Mouse (Mus musculus) MEL (cell line): ENCODE measurements at regions not wholly inside any gene's neighbourhood (a gene's known extent, or its start where the extent isn't known, plus 50 kb on each side); places are given as distances from the start of the nearest gene placed in this dataset.

Source experiments
- DNase-seq: peaks from one replicate; pipeline ENCODE4 v3.0.0; 2011; ENCODE audit warnings: low read depth, low spot score
- H3K27ac ChIP-seq: 2 replicates; pipeline ENCODE4 v1.5.1; 2012; ENCODE audit warnings: low read depth, mild to moderate bottlenecking, control low read depth, low read length, moderate library complexity; ENCODE audit not compliant: control insufficient read depth
- H3K27me3 ChIP-seq, 2 experiments: fragments of 150-350 bp in 1 of 2; sonication (generic) in 1 of 2; 2 replicates each; pipeline ENCODE4 v1.6.1; 2012; ENCODE audit warnings: low read length in 2 of 2, mild to moderate bottlenecking in 2 of 2, improper control_type of control experiment in 1 of 2, moderate library complexity in 1 of 2; ENCODE audit not compliant: insufficient read depth in 2 of 2, control insufficient read depth in 1 of 2
- H3K36me3 ChIP-seq, 2 experiments: 2 replicates each; pipeline ENCODE4 v1.6.1; 2012 to 2014; ENCODE audit warnings: low read length in 2 of 2, improper control_type of control experiment in 1 of 2, inconsistent platforms in 1 of 2, mild to moderate bottlenecking in 1 of 2; ENCODE audit not compliant: insufficient read depth in 2 of 2, control insufficient read depth in 1 of 2
- H3K4me1 ChIP-seq, 2 experiments: fragments of 150-350 bp in 1 of 2; sonication (generic) in 1 of 2; 2 replicates each; pipeline ENCODE4 v1.6.1; 2012; ENCODE audit warnings: low read length in 2 of 2, improper control_type of control experiment in 1 of 2, mild to moderate bottlenecking in 1 of 2; ENCODE audit not compliant: insufficient read depth in 2 of 2, control insufficient read depth in 1 of 2
- H3K4me3 ChIP-seq, 2 experiments: fragments of 150-350 bp in 1 of 2; sonication (generic) in 1 of 2; 2 replicates each; pipeline ENCODE4 v1.5.1; 2012; ENCODE audit warnings: low read depth in 2 of 2, low read length in 2 of 2, mild to moderate bottlenecking in 2 of 2, moderate library complexity in 2 of 2, control low read depth in 1 of 2, improper control_type of control experiment in 1 of 2; ENCODE audit not compliant: control insufficient read depth in 1 of 2, insufficient read depth in 1 of 2
- H3K79me2 ChIP-seq: 2 replicates; pipeline ENCODE4 v1.6.1; 2012; ENCODE audit warnings: mild to moderate bottlenecking, low read length, moderate library complexity; ENCODE audit not compliant: control insufficient read depth, poor library complexity, insufficient read depth
- H3K9ac ChIP-seq: 2 replicates; pipeline ENCODE4 v1.6.1; 2012; ENCODE audit warnings: low read depth, mild to moderate bottlenecking, control low read depth, low read length, moderate library complexity; ENCODE audit not compliant: control insufficient read depth, poor library complexity, severe bottlenecking
- H3K9me3 ChIP-seq: fragments of 150-350 bp; sonication (generic); replicated peaks from 2 replicates; pipeline ENCODE4 v1.6.1; 2012; ENCODE audit warnings: mild to moderate bottlenecking, low read length, improper control_type of control experiment, moderate library complexity; ENCODE audit not compliant: insufficient read depth
- BHLHE40 ChIP-seq: IDR thresholded peaks from 2 replicates; pipeline ENCODE4 v1.6.1; 2012; ENCODE audit warnings: low read depth, mild to moderate bottlenecking, inconsistent platforms, low read length, improper control_type of control experiment, borderline replicate concordance
- CTCF ChIP-seq, 3 experiments: IDR thresholded peaks in 2 of 3; conservative IDR thresholded peaks in 1 of 3; 2 replicates each; pipeline ENCODE4 v1.5.1; 2011 to 2012; ENCODE audit warnings: low read length in 3 of 3, low read depth in 2 of 3, mild to moderate bottlenecking in 2 of 3, improper control_type of control experiment in 1 of 3, inconsistent platforms in 1 of 3, mixed read lengths in 1 of 3, moderate library complexity in 1 of 3; ENCODE audit not compliant: control insufficient read depth in 1 of 3, insufficient read depth in 1 of 3, poor library complexity in 1 of 3, severe bottlenecking in 1 of 3
- GABPA ChIP-seq: IDR thresholded peaks from 2 replicates; pipeline ENCODE4 v1.6.1; 2012; ENCODE audit warnings: low read depth, mild to moderate bottlenecking, inconsistent platforms, low read length, improper control_type of control experiment, moderate library complexity
- GATA1 ChIP-seq: IDR thresholded peaks from 2 replicates; pipeline ENCODE4 v1.6.1; 2011; ENCODE audit warnings: low read depth, low read length, improper control_type of control experiment
- JUND ChIP-seq: IDR thresholded peaks from 2 replicates; pipeline ENCODE4 v1.6.1; 2011; ENCODE audit warnings: low read depth, mild to moderate bottlenecking, improper control_type of control experiment, low read length
- MXI1 ChIP-seq: IDR thresholded peaks from 2 replicates; pipeline ENCODE4 v1.6.1; 2011; ENCODE audit warnings: mild to moderate bottlenecking, low read depth, low read length, improper control_type of control experiment
- MYC ChIP-seq: IDR thresholded peaks from 2 replicates; pipeline ENCODE4 v1.6.1; 2011; ENCODE audit warnings: low read depth, mild to moderate bottlenecking, low read length, improper control_type of control experiment, moderate library complexity
- POLR2AphosphoS2 ChIP-seq: IDR thresholded peaks from 2 replicates; pipeline ENCODE4 v1.6.1; 2011; ENCODE audit warnings: low read length, improper control_type of control experiment
- RAD21 ChIP-seq: IDR thresholded peaks from 2 replicates; pipeline ENCODE4 v1.6.1; 2011; ENCODE audit warnings: mild to moderate bottlenecking, low read depth, low read length, improper control_type of control experiment
- RCOR1 ChIP-seq: IDR thresholded peaks from 2 replicates; pipeline ENCODE4 v1.6.1; 2012; ENCODE audit warnings: low read depth, mild to moderate bottlenecking, inconsistent platforms, low read length, improper control_type of control experiment
- SIN3A ChIP-seq: IDR thresholded peaks from 2 replicates; pipeline ENCODE4 v1.6.1; 2012; ENCODE audit warnings: low read length, improper control_type of control experiment, inconsistent platforms
- SMC3 ChIP-seq: IDR thresholded peaks from 2 replicates; pipeline ENCODE4 v1.6.1; 2011; ENCODE audit warnings: low read depth, low read length, improper control_type of control experiment
- TAL1 ChIP-seq: IDR thresholded peaks from 2 replicates; pipeline ENCODE4 v1.6.1; 2012; ENCODE audit warnings: mild to moderate bottlenecking, inconsistent platforms, low read length, moderate library complexity, mixed read lengths
- TBP ChIP-seq: IDR thresholded peaks from 2 replicates; pipeline ENCODE4 v1.8.0; 2011; ENCODE audit warnings: low read depth, low read length, improper control_type of control experiment
- ZMIZ1 ChIP-seq: IDR thresholded peaks from 2 replicates; pipeline ENCODE4 v1.6.1; 2012; ENCODE audit warnings: low read depth, mild to moderate bottlenecking, inconsistent platforms, low read length, improper control_type of control experiment, moderate library complexity
- ZNF384 ChIP-seq: IDR thresholded peaks from 2 replicates; pipeline ENCODE4 v1.6.1; 2012; ENCODE audit warnings: low read depth, mild to moderate bottlenecking, inconsistent platforms, low read length, improper control_type of control experiment

DNA sequence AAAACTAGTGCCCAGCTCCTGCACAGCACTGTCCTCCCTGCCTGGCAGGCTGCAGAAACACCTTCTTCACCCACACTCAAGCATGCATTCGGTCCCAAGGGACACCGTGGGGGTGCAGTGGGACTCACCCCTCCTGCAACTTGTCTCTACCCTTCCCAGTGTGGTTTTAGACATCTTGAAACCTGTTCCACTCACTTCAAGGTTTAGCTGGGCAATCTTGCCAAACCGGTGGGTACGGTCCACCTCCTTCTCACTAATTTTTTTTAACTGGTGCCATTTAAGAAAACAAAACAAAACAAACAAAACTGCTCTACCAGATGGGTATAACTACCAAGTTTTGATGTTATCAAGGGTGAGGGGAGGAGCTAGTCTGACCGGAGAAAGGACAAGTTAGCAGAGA, 74.2 kb upstream of the Fzd10 start:
- Histone ChIP-seq H3K4me3 (no peak overlapping the region), H3K36me3 (no peaks in the 10 kb centered on the region), H3K27ac (no peak overlapping the region), H3K4me1 (no peaks in the 10 kb centered on the region), H3K9me3 (no peaks in the 10 kb centered on the region), H3K27me3 (no peaks in the 10 kb centered on the region), H3K79me2 (no peaks in the 10 kb centered on the region), H3K9ac (no peak overlapping the region)
- TF ChIP-seq ZMIZ1 (no peak), ZNF384 (no peak), MXI1 (no peak)
- DNase-seq = no peak

DNA sequence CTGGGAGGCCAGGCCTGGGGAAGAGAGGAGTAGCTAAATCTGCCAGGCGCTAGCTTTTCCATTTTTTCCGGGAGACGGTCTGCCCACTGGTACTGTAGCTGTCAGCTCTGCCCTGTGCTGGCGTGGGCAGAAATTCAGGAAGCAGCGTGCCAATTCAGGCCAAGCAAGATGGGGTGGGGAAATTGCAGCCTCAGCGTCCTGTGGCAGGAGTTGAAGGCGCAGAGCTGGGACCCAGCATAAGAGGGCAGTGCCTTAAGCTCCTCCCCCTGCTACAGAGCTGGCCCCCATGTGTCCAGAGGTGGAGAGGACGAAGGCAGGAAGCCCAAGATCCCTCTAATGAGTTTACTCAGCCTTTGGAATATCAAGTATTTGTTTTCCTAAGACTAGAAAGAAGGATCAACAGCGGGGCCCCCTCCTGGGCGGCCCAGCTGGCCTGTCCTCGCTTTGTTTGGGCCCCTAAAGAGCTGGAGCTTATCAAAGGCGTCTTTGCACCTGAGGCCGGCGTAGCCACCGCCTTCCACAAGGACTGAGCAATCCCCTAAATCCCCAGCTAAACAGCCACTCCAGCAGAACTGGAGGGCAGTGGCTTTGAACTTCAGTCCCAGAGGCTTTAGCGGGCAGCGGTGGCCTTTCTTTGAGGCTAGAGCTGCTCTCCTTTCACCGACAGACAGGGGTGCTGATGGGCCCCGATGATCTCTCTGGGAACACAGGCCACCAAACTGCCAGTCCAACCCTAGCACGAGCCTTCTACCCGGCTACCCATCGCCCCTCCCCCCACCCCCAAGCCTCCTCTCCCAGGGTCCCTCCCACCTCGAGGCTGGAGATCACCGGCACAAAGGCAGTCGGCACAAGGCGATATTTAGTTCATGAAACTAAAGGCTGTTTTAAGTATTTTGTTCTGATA, 76.0 kb upstream of the Fzd10 start:
- no peak overlapping the region for H3K9ac ChIP-seq
- no peaks in the 10 kb centered on the region for H3K9me3 ChIP-seq
- H3K36me3 ChIP-seq = no peaks in the 10 kb centered on the region
- H3K27ac ChIP-seq = no peak overlapping the region
- TF ChIP-seq SIN3A (no peak), MXI1 (no peak), GATA1 (no peak), RCOR1 (no peak), TAL1 (no peak), BHLHE40 (no peak), JUND (no peak), TBP (no peak), GABPA (no peak), POLR2AphosphoS2 (no peak)
- TF ChIP-seq, all 39 proteins: peak for 0
- Histone ChIP-seq H3K4me3 (no peak overlapping the region), H3K79me2 (no peaks in the 10 kb centered on the region), H3K27me3 (no peaks in the 10 kb centered on the region), H3K4me1 (no peaks in the 10 kb centered on the region)
- DNase-seq = no peak

DNA sequence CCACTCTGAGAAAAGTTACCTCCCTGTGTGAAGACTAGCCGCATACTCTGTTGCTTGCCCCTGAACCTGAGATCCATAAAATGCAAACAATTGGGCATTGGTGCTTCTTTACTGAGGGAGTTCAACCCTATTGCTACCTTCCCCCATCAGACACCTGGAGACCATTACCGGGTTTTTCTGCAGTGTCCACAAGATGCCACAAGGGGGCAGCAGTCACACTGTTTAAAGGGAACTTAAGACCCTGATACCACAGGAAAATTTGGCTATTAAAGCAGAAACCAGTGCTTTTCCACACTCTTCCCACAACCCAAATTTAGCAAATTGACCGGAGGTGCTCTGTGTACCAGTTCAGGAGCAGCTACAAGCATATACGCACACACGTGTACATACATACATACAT, 78.0 kb upstream of the Fzd10 start:
- Histone ChIP-seq H3K4me3 (no peak overlapping the region), H3K36me3 (no peaks in the 10 kb centered on the region)
- peak; percentile 16 for DNase-seq
- peak; percentile 15; the same call in 1 of the 2 replicates for TF ChIP-seq SMC3
- TF ChIP-seq RAD21 = peak; percentile 8
- no peak for TF ChIP-seq MYC
- peak; percentile 35 to 42 (median 38); a peak in 4 of 6 replicates for TF ChIP-seq CTCF (IDR thresholded peaks at IDR 0.05 in 2 of 3, conservative IDR thresholded peaks at IDR 0.05 in 1 of 3; ENCODE audit: control insufficient read depth in 1 of 3, insufficient read depth in 1 of 3, low read depth in 2 of 3, low read length in 3 of 3, poor library complexity in 1 of 3, severe bottlenecking in 1 of 3)
- TF ChIP-seq, all 39 proteins: peak for 3
- Histone ChIP-seq H3K9me3 (no peaks in the 10 kb centered on the region), H3K4me1 (no peaks in the 10 kb centered on the region), H3K79me2 (no peaks in the 10 kb centered on the region), H3K9ac (no peak overlapping the region), H3K27me3 (no peaks in the 10 kb centered on the region), H3K27ac (no peak overlapping the region)
